Mouse (Mus musculus) heart, embryonic 10.5 days (tissue): ENCODE measurements around the gene Bsx. TPM values are rescaled to one million over a fixed set of nuclear protein-coding genes. Genes with fewer than 3 reads are reported as not detected.

Experiments
- DNase-seq: peaks from one replicate; pipeline ENCODE4 v3.0.0-alpha.2; 2017; ENCODE audit warnings: low spot score
- H3K27ac ChIP-seq: fragments of 300-500 bp; sonication (generic); 2 replicates; pipeline ENCODE4 v1.5.1; 2016; ENCODE audit warnings: mild to moderate bottlenecking
- H3K27me3 ChIP-seq: fragments of 300-500 bp; sonication (generic); 2 replicates; pipeline ENCODE4 v1.6.1; 2016; ENCODE audit warnings: mild to moderate bottlenecking; ENCODE audit not compliant: poor library complexity, insufficient read depth, severe bottlenecking
- H3K36me3 ChIP-seq: fragments of 300-500 bp; sonication (generic); 2 replicates; pipeline ENCODE4 v1.6.1; 2016; ENCODE audit warnings: mild to moderate bottlenecking, moderate library complexity
- H3K4me1 ChIP-seq: fragments of 300-500 bp; sonication (generic); 2 replicates; pipeline ENCODE4 v1.6.1; 2016; ENCODE audit warnings: mild to moderate bottlenecking
- H3K4me3 ChIP-seq: fragments of 300-500 bp; sonication (generic); 2 replicates; pipeline ENCODE4 v1.5.1; 2016; ENCODE audit warnings: mild to moderate bottlenecking, moderate library complexity
- H3K9me3 ChIP-seq: fragments of 300-500 bp; sonication (generic); 2 replicates; pipeline ENCODE4 v1.6.1; 2016; ENCODE audit warnings: mild to moderate bottlenecking, moderate library complexity
- WGBS: fragments of 180-500 bp; shearing (Covaris S2); methylation state at CpG from one replicate; pipeline ENCODE4 v1.1.7; 2016; 5-methylcytosine and 5-hydroxymethylcytosine counted together
- polyA plus RNA-seq: library from polyadenylated mRNA; unstranded; fragments of >200 nt; fragmentation: Nextera tagmentation; extraction: Ambion mirVana; gene quantifications from 2 replicates; pipeline ENCODE4 v1.2.1, GENCODE M21; 2016

The Bsx gene
- polyA plus RNA-seq, 1 experiment from 2014 or later: not detected

GRCm38 (mm10) chr9:40908915-40909314 lies 35.0 kb downstream of the Bsx start:
- H3K36me3 ChIP-seq: no peaks in the 10 kb centered on the region
- WGBS: 76% methylated on average over 7 of the region's 7 CpGs
- no peak overlapping the region for H3K4me3 ChIP-seq
- H3K27me3 ChIP-seq: 0 out of 2 replicates have a peak, but pooled peaks cover 4% of the 10 kb centered on the region
- no peaks in the 10 kb centered on the region for H3K4me1 ChIP-seq
- no peak overlapping the region for H3K27ac ChIP-seq
- no peaks in the 10 kb centered on the region for H3K9me3 ChIP-seq
- no peak for DNase-seq

GRCm38 (mm10) chr9:40917871-40918613 lies 44.1 kb downstream of the Bsx start:
- H3K36me3 ChIP-seq: no peaks in the 10 kb centered on the region
- DNase-seq: no peak
- 69% methylated on average over 12 of the region's 12 CpGs for WGBS
- H3K4me1 ChIP-seq: no peaks in the 10 kb centered on the region
- H3K27me3 ChIP-seq: no peaks in the 10 kb centered on the region
- no peak overlapping the region for H3K27ac ChIP-seq
- H3K4me3 ChIP-seq: no peak overlapping the region
- H3K9me3 ChIP-seq: no peaks in the 10 kb centered on the region

GRCm38 (mm10) chr9:40927351-40927980 lies 53.5 kb downstream of the Bsx start:
- no peaks in the 10 kb centered on the region for H3K9me3 ChIP-seq
- no peak overlapping the region for H3K4me3 ChIP-seq
- no peaks in the 10 kb centered on the region for H3K27me3 ChIP-seq
- H3K36me3 ChIP-seq: no peaks in the 10 kb centered on the region
- DNase-seq: no peak
- peaks cover 5% of the 10 kb centered on the region; the same call in 1 of the 2 replicates for H3K4me1 ChIP-seq
- no peak overlapping the region for H3K27ac ChIP-seq
- WGBS: 80% methylated on average over 17 of the region's 17 CpGs

Other genes starting within 250 kb of the Bsx start
- gene Gm21915, start 203.5 kb upstream of the Bsx start, polyA plus RNA-seq: not detected in 2 replicates
- 6.2 and 18.4 TPM in 2 replicates for gene Clmp, start 188.2 kb upstream of the Bsx start, polyA plus RNA-seq
- gene Hspa8, start 73.1 kb upstream of the Bsx start, polyA plus RNA-seq: 2,804 and 3,368 TPM in 2 replicates
- 0.09 TPM in 1 of 2 replicates, not detected in the other for gene Jhy, start 90.0 kb downstream of the Bsx start, polyA plus RNA-seq
- gene Crtam, start 130.5 kb downstream of the Bsx start, polyA plus RNA-seq: 0.12 and 0.29 TPM in 2 replicates